Mouse (Mus musculus) CH12.LX (cell line): Measurements from ENCODE around the gene Arxes1. TPM values are rescaled to one million over a fixed set of nuclear protein-coding genes. Genes with fewer than 3 reads are reported as not detected.

Experiments
- DNase-seq: peaks from one replicate; pipeline ENCODE4 v3.0.0-alpha.2; 2013; ENCODE audit errors: extremely low read depth
- H3K27ac ChIP-seq: 2 replicates; pipeline ENCODE4 v1.5.1; 2012; ENCODE audit warnings: low read depth, mild to moderate bottlenecking, control low read depth, moderate library complexity; ENCODE audit not compliant: insufficient read depth
- H3K27me3 ChIP-seq: replicated peaks from 2 replicates; pipeline ENCODE3; 2012; ENCODE audit warnings: inconsistent platforms
- H3K36me3 ChIP-seq, 2 experiments: replicated peaks in 1 of 2; 2 replicates each; pipeline versions ENCODE3 to v1.6.1; 2012; ENCODE audit warnings: inconsistent platforms in 1 of 2, low read length in 1 of 2, mild to moderate bottlenecking in 1 of 2, mixed read lengths in 1 of 2, moderate library complexity in 1 of 2; ENCODE audit not compliant: control insufficient read depth in 1 of 2, insufficient read depth in 1 of 2
- H3K4me1 ChIP-seq, 2 experiments: 2 replicates each; pipeline ENCODE4 v1.6.1; 2012; ENCODE audit warnings: inconsistent platforms in 1 of 2, moderate library complexity in 1 of 2; ENCODE audit not compliant: insufficient read depth in 2 of 2, control insufficient read depth in 1 of 2
- H3K4me2 ChIP-seq: 2 replicates; pipeline ENCODE4 v1.6.1; 2012; ENCODE audit warnings: low read depth, mild to moderate bottlenecking, control low read depth; ENCODE audit not compliant: poor library complexity, insufficient read depth, severe bottlenecking
- H3K4me3 ChIP-seq, 3 experiments: fragments of 150-350 bp in 1 of 3; sonication (generic) in 1 of 3; replicated peaks in 1 of 3; 2 replicates each; pipeline versions ENCODE3 to v1.5.1; 2011 to 2012; ENCODE audit warnings: low read depth in 2 of 3, low read length in 2 of 3, mild to moderate bottlenecking in 2 of 3, moderate library complexity in 2 of 3, control low read depth in 1 of 3, improper control_type of control experiment in 1 of 3, inconsistent platforms in 1 of 3, mixed read lengths in 1 of 3; ENCODE audit not compliant: poor library complexity in 1 of 3
- H3K79me2 ChIP-seq: replicated peaks from 2 replicates; pipeline ENCODE4 v1.6.1; 2012; ENCODE audit warnings: mild to moderate bottlenecking, moderate library complexity; ENCODE audit not compliant: control insufficient read depth, poor library complexity, insufficient read depth, severe bottlenecking; ENCODE audit errors: extremely low read depth
- H3K9ac ChIP-seq: 2 replicates; pipeline ENCODE4 v1.6.1; 2012; ENCODE audit warnings: low read depth, mild to moderate bottlenecking, control low read depth, moderate library complexity; ENCODE audit not compliant: insufficient read depth
- H3K9me3 ChIP-seq: replicated peaks from 2 replicates; pipeline ENCODE3; 2012; ENCODE audit warnings: low read length, inconsistent platforms, mixed read lengths
- BHLHE40 ChIP-seq: IDR thresholded peaks from 2 replicates; pipeline ENCODE4 v1.6.1; 2011; ENCODE audit warnings: mild to moderate bottlenecking, low read depth, low read length, improper control_type of control experiment
- CHD1 ChIP-seq: IDR thresholded peaks from 2 replicates; pipeline ENCODE4 v1.6.1; 2012; ENCODE audit warnings: low read depth, low read length, improper control_type of control experiment, inconsistent platforms
- CHD2 ChIP-seq: IDR thresholded peaks from 2 replicates; pipeline ENCODE4 v1.6.1; 2011; ENCODE audit warnings: low read length, improper control_type of control experiment
- CTCF ChIP-seq, 2 experiments: IDR thresholded peaks in 1 of 2; conservative IDR thresholded peaks in 1 of 2; 2 replicates each; pipeline ENCODE4 v1.5.1; 2011 to 2012; ENCODE audit warnings: low read depth in 2 of 2, low read length in 2 of 2, improper control_type of control experiment in 1 of 2, inconsistent platforms in 1 of 2, mild to moderate bottlenecking in 1 of 2, moderate library complexity in 1 of 2
- E2F4 ChIP-seq: IDR thresholded peaks from 2 replicates; pipeline ENCODE4 v1.6.1; 2011; ENCODE audit warnings: low read depth, low read length, improper control_type of control experiment; ENCODE audit not compliant: insufficient replicate concordance
- ELF1 ChIP-seq: IDR thresholded peaks from 2 replicates; pipeline ENCODE4 v1.6.1; 2014; ENCODE audit warnings: low read depth, mild to moderate bottlenecking, inconsistent platforms, low read length, improper control_type of control experiment
- GABPA ChIP-seq: IDR thresholded peaks from 2 replicates; pipeline ENCODE4 v1.6.1; 2012; ENCODE audit warnings: low read depth, low read length, improper control_type of control experiment, inconsistent platforms; ENCODE audit not compliant: insufficient replicate concordance
- IRF4 ChIP-seq: IDR thresholded peaks from 2 replicates; pipeline ENCODE4 v1.6.1; 2014; ENCODE audit warnings: low read depth, mild to moderate bottlenecking, inconsistent platforms, low read length, improper control_type of control experiment
- JUND ChIP-seq: conservative IDR thresholded peaks from 2 replicates; pipeline ENCODE4 v1.6.1; 2011; ENCODE audit warnings: low read depth, low read length, improper control_type of control experiment
- MAX ChIP-seq: IDR thresholded peaks from 2 replicates; pipeline ENCODE4 v1.6.1; 2011; ENCODE audit warnings: low read length, improper control_type of control experiment
- MAZ ChIP-seq: IDR thresholded peaks from 2 replicates; pipeline ENCODE4 v1.6.1; 2012; ENCODE audit warnings: low read depth, mild to moderate bottlenecking, inconsistent platforms, low read length, improper control_type of control experiment, moderate library complexity
- MYC ChIP-seq: IDR thresholded peaks from 2 replicates; pipeline ENCODE4 v1.6.1; 2011; ENCODE audit warnings: low read depth, mild to moderate bottlenecking, improper control_type of control experiment, low read length
- NRF1 ChIP-seq: IDR thresholded peaks from 2 replicates; pipeline ENCODE4 v1.6.1; 2014; ENCODE audit warnings: low read depth, mild to moderate bottlenecking, inconsistent platforms, low read length, improper control_type of control experiment, moderate library complexity
- POLR2A ChIP-seq: IDR thresholded peaks from 2 replicates; pipeline ENCODE4 v1.6.1; 2011; ENCODE audit warnings: low read depth, mild to moderate bottlenecking, improper control_type of control experiment, low read length
- POLR2AphosphoS2 ChIP-seq: IDR thresholded peaks from 2 replicates; pipeline ENCODE4 v1.6.1; 2011; ENCODE audit warnings: low read depth, low read length, improper control_type of control experiment
- RAD21 ChIP-seq: IDR thresholded peaks from 2 replicates; pipeline ENCODE4 v1.6.1; 2011; ENCODE audit warnings: low read depth, mild to moderate bottlenecking, low read length, improper control_type of control experiment, moderate library complexity
- RCOR1 ChIP-seq: conservative IDR thresholded peaks from 2 replicates; pipeline ENCODE4 v1.6.1; 2012; ENCODE audit warnings: low read depth, mild to moderate bottlenecking, inconsistent platforms, low read length, improper control_type of control experiment
- SMC3 ChIP-seq: IDR thresholded peaks from 2 replicates; pipeline ENCODE4 v1.6.1; 2011; ENCODE audit warnings: low read depth, low read length, improper control_type of control experiment
- TCF12 ChIP-seq: IDR thresholded peaks from 2 replicates; pipeline ENCODE4 v1.6.1; 2014; ENCODE audit warnings: low read depth, mild to moderate bottlenecking, inconsistent platforms, low read length, improper control_type of control experiment
- USF2 ChIP-seq: conservative IDR thresholded peaks from 2 replicates; pipeline ENCODE4 v1.6.1; 2011; ENCODE audit warnings: low read depth, low read length, improper control_type of control experiment
- ZC3H11A ChIP-seq: IDR thresholded peaks from 2 replicates; pipeline ENCODE4 v1.6.1; 2012; ENCODE audit warnings: low read depth, mild to moderate bottlenecking, inconsistent platforms, low read length, improper control_type of control experiment
- ZMIZ1 ChIP-seq: IDR thresholded peaks from 2 replicates; pipeline ENCODE4 v1.6.1; 2012; ENCODE audit warnings: low read depth, mild to moderate bottlenecking, inconsistent platforms, low read length, improper control_type of control experiment
- dilution Hi-C: fragments of 300-500 bp; cut with MboI; formaldehyde crosslinking; loops from 2 replicates; pipeline ENCODE4 v1.14.3; 2020; ENCODE audit warnings: low sequenced_read_pairs; ENCODE audit not compliant: extremely low pct_unique_long_range_greater_than_20kb, extremely low pct_ligation_motif_present
- in situ Hi-C: fragments of 300-500 bp; cut with MboI; formaldehyde crosslinking; loops from 3 replicates; pipeline ENCODE4 v1.14.3; 2019; ENCODE audit warnings: low sequenced_read_pairs, low pct_ligation_motif_present, low pct_unique_long_range_greater_than_20kb, mixed read lengths
- polyA plus RNA-seq: library from polyadenylated mRNA; unstranded; fragments of >175 nt; gene quantifications from 2 replicates; pipeline ENCODE4 v1.2.1, GENCODE M21; 2012; ENCODE audit warnings: low read depth; ENCODE audit not compliant: insufficient read length
- total RNA-seq, 2 experiments: library from RNA; depleted of rRNA; stranded (reverse); fragments of 300-350 nt in 1 of 2; fragments of >200 nt in 1 of 2; gene quantifications; 2 replicates each; pipeline ENCODE4 v1.2.3; 2012 to 2014

Arxes1 gene
- total and polyA plus RNA-seq, 3 experiments, result not detected

- TF ChIP-seq TCF12 (no peak), CTCF (conservative IDR thresholded peaks at IDR 0.05 in 1 of 2, IDR thresholded peaks at IDR 0.05 in 1 of 2; ENCODE audit: low read depth in 2 of 2, low read length in 2 of 2) (no peak), ZC3H11A (no peak), USF2 (no peak), ZMIZ1 (no peak), E2F4 (no peak), CHD1 (no peak), MYC (no peak), RCOR1 (no peak), RAD21 (no peak), NRF1 (no peak), JUND (no peak)
- dilution Hi-C loops, result no loop called here
- DNase-seq, result no peak
These were observed 10.6 kb downstream of the Arxes1 start for GRCm38 (mm10) chrX:136043726-136044125.

GRCm38 (mm10) chrX:136047528-136047927 lies 14.4 kb downstream of the Arxes1 start:
- no peak overlapping the region for H3K4me2 ChIP-seq
- in situ Hi-C loops, result no loop called here
- H3K9ac ChIP-seq, result no peak overlapping the region
- H3K79me2 ChIP-seq, result no peaks in the 10 kb centered on the region
- no peak for TF ChIP-seq MAZ
- no peak for TF ChIP-seq ZC3H11A
- no peak for TF ChIP-seq BHLHE40
- no peak for TF ChIP-seq IRF4
- no peak for TF ChIP-seq POLR2A
- TF ChIP-seq CHD2, result no peak
- no peak for TF ChIP-seq USF2
- TF ChIP-seq RAD21, result peak; percentile 54
- TF ChIP-seq CTCF (conservative IDR thresholded peaks at IDR 0.05 in 1 of 2, IDR thresholded peaks at IDR 0.05 in 1 of 2; ENCODE audit: low read depth in 2 of 2, low read length in 2 of 2), result peak; percentile 64 to 68
- no peak for TF ChIP-seq POLR2AphosphoS2
- TF ChIP-seq SMC3, result peak; percentile 41
- TF ChIP-seq MAX, result no peak
- no peak for TF ChIP-seq GABPA
- no peak for TF ChIP-seq ELF1
- H3K36me3 ChIP-seq, result no peaks in the 10 kb centered on the region
- no peak overlapping the region for H3K4me3 ChIP-seq
- H3K4me1 ChIP-seq, result no peaks in the 10 kb centered on the region; a peak in 1 of 4 replicates
- H3K9me3 ChIP-seq, result no peaks in the 10 kb centered on the region
- peak; percentile 53 for DNase-seq
- dilution Hi-C loops, result no loop called here
- H3K27me3 ChIP-seq, result no peaks in the 10 kb centered on the region
- no peak overlapping the region for H3K27ac ChIP-seq

More at GRCm38 (mm10) chrX:136043726-136044125, 10.6 kb downstream of the Arxes1 start:
- H3K4me2 ChIP-seq, result no peak overlapping the region
- no peak overlapping the region for H3K27ac ChIP-seq
- H3K27me3 ChIP-seq, result no peaks in the 10 kb centered on the region
- no peaks in the 10 kb centered on the region for H3K79me2 ChIP-seq
- no peak overlapping the region for H3K9ac ChIP-seq
- no peaks in the 10 kb centered on the region for H3K36me3 ChIP-seq
- H3K4me3 ChIP-seq, result no peak overlapping the region
- in situ Hi-C loops, result no loop called here
- H3K9me3 ChIP-seq, result no peaks in the 10 kb centered on the region
- H3K4me1 ChIP-seq, result no peaks in the 10 kb centered on the region; a peak in 1 of 4 replicates
